In genomic region chr10:77008698-77009097, GRCm38 (mm10) we compare ENCODE assay signal across 9 mouse cellular contexts. TPM values are rescaled to one million over a fixed set of nuclear protein-coding genes. Genes with fewer than 3 reads are reported as not detected.
DNase-seq lines count a peak whose midpoint lies in the region; ATAC-seq lines count a peak whose summit lies in the region.
"Had no signal": no experiment of that assay in that cellular context is flagged by ENCODE, and none has a peak within 500 bp of the region (broad histone marks: within the 10 kb centered on the region; RNA-seq: fewer than 3 reads in every experiment).

No protein-coding gene starts in this region.

- H3K9ac ChIP-seq in midbrain, embryonic 14.5 days (replicated peaks; ENCODE audit: low read length): no peak overlapping the region

- no peaks in the 10 kb centered on the region for H3K9me3 ChIP-seq in embryonic facial prominence, embryonic 10.5 days
- no peaks in the 10 kb centered on the region for H3K9me3 ChIP-seq in hindbrain, embryonic 10.5 days
- H3K9me3 ChIP-seq in midbrain, embryonic 14.5 days (ENCODE audit: control insufficient read depth, low read length): no peaks in the 10 kb centered on the region
- H3K9me3 ChIP-seq: heart, embryonic 10.5 days had no signal

- no peak overlapping the region for H3K4me2 ChIP-seq in midbrain, embryonic 14.5 days (ENCODE audit: low read length)

- H3K36me3 ChIP-seq in embryonic facial prominence, embryonic 10.5 days (replicated peaks): no peaks in the 10 kb centered on the region
- H3K36me3 ChIP-seq in hindbrain, embryonic 10.5 days: no peaks in the 10 kb centered on the region
- H3K36me3 ChIP-seq in midbrain, embryonic 14.5 days (ENCODE audit: control insufficient read depth, insufficient read depth, low read length): no peaks in the 10 kb centered on the region
- H3K36me3 ChIP-seq: heart, embryonic 10.5 days had no signal

- H3K27me3 ChIP-seq in embryonic facial prominence, embryonic 10.5 days (replicated peaks; ENCODE audit: low read depth, poor library complexity, severe bottlenecking): no peaks in the 10 kb centered on the region
- H3K27me3 ChIP-seq in hindbrain, embryonic 10.5 days (ENCODE audit: insufficient read depth, poor library complexity, severe bottlenecking): no peaks in the 10 kb centered on the region
- no peaks in the 10 kb centered on the region for H3K27me3 ChIP-seq in midbrain, embryonic 14.5 days (ENCODE audit: control insufficient read depth, insufficient read depth, low read length)

- H3K4me3 ChIP-seq in embryonic facial prominence, embryonic 10.5 days: no peak overlapping the region
- no peak overlapping the region for H3K4me3 ChIP-seq in hindbrain, embryonic 10.5 days
- no peak overlapping the region for H3K4me3 ChIP-seq in midbrain, embryonic 14.5 days (replicated peaks; ENCODE audit: low read depth, low read length)
- H3K4me3 ChIP-seq: heart, embryonic 10.5 days had no signal

- H3K27ac ChIP-seq in embryonic facial prominence, embryonic 10.5 days (replicated peaks): peak overlapping the region; percentile 80; the same call in 1 of the 2 replicates
- peak overlapping the region; percentile 83 for H3K27ac ChIP-seq in hindbrain, embryonic 10.5 days
- H3K27ac ChIP-seq in midbrain, embryonic 14.5 days (replicated peaks; ENCODE audit: low read depth, low read length): peak overlapping the region; percentile 77

- ATAC-seq in midbrain, embryonic 14.5 days (ENCODE audit: low FRiP score, low TSS enrichment): no peak

- DNase-seq in layer of hippocampus, postnatal 10 days (ENCODE audit: low spot score in 2 of 2): peak; percentile 16 to 30
- DNase-seq in layer of hippocampus, postnatal 36 days: no peak
- DNase-seq in embryonic facial prominence, embryonic 10.5 days (ENCODE audit: low spot score): no peak
- DNase-seq in hindbrain, embryonic 10.5 days (ENCODE audit: low spot score): no peak
- DNase-seq in midbrain, embryonic 14.5 days: no peak
- no peak for DNase-seq in thymus, postnatal 14 days
- no peak for DNase-seq in heart, adult 9 months (ENCODE audit: low spot score in 2 of 2)
- DNase-seq: lung, adult 18-20 months had no signal

- H3K4me1 ChIP-seq in embryonic facial prominence, embryonic 10.5 days: peaks cover 35% of the 10 kb centered on the region
- peaks cover 44% of the 10 kb centered on the region for H3K4me1 ChIP-seq in hindbrain, embryonic 10.5 days (replicated peaks)
- peaks cover 11% of the 10 kb centered on the region for H3K4me1 ChIP-seq in midbrain, embryonic 14.5 days (ENCODE audit: control insufficient read depth, insufficient read depth, low read length)

- WGBS in embryonic facial prominence, embryonic 10.5 days: 85% methylated on average over 3 of the region's 3 CpGs
- WGBS in hindbrain, embryonic 10.5 days: 85% methylated on average over 3 of the region's 3 CpGs
- 80% methylated on average over 3 of the region's 3 CpGs for WGBS in midbrain, embryonic 14.5 days

RNA-seq across cellular contexts. Expression of gene Slc19a1, which starts 23.3 kb away (rescaled TPM):
- total RNA-seq in layer of hippocampus, postnatal 10 days (2021): 10 to 100 TPM; 26.5 to 26.7 TPM
- total RNA-seq in layer of hippocampus, postnatal 36 days (2021): 10 to 100 TPM; 20.7 to 23.3 TPM
- polyA plus RNA-seq in embryonic facial prominence, embryonic 10.5 days (2016; fragmentation: Nextera tagmentation; extraction: Ambion mirVana): 37.4 and 38.2 TPM in 2 replicates
- 32.4 and 32.7 TPM in 2 replicates for polyA plus RNA-seq in hindbrain, embryonic 10.5 days (2016; fragmentation: Nextera tagmentation; extraction: Ambion mirVana)
- 33.5 and 37.5 TPM in 2 replicates for polyA plus RNA-seq in midbrain, embryonic 14.5 days (2014; fragmentation: Nextera tagmentation; extraction: Ambion mirVana)

RNA-seq across cellular contexts. Expression of gene Pcbp3, which starts 47.0 kb away (rescaled TPM):
- 10 to 100 TPM; 59.9 to 70.0 TPM for total RNA-seq in layer of hippocampus, postnatal 10 days (2021)
- total RNA-seq in layer of hippocampus, postnatal 36 days (2021): 10 to 100 TPM; 63.0 to 67.1 TPM
- 57.7 and 66.2 TPM in 2 replicates for polyA plus RNA-seq in embryonic facial prominence, embryonic 10.5 days (2016; fragmentation: Nextera tagmentation; extraction: Ambion mirVana)
- polyA plus RNA-seq in hindbrain, embryonic 10.5 days (2016; fragmentation: Nextera tagmentation; extraction: Ambion mirVana): 89.5 and 94.7 TPM in 2 replicates
- polyA plus RNA-seq in midbrain, embryonic 14.5 days (2014; fragmentation: Nextera tagmentation; extraction: Ambion mirVana): 37.3 and 43.3 TPM in 2 replicates

Comparison
In these comparisons a context has a peak if more than half of its experiments do, and no peak if none do; other contexts are left out.
1. DNase-seq: peak in layer of hippocampus, postnatal 10 days (2 of 2); none in layer of hippocampus, postnatal 36 days (0 of 2), embryonic facial prominence, embryonic 10.5 days (single experiment), hindbrain, embryonic 10.5 days (single experiment), midbrain, embryonic 14.5 days (single experiment), thymus, postnatal 14 days (single experiment) and heart, adult 9 months (0 of 2).
2. Peak in every context shown above with its lines, with median percentiles within 50 percentile points of each other: H3K27ac ChIP-seq.